Mouse (Mus musculus): ENCODE measurements around the gene Pfn1.

DNA sequence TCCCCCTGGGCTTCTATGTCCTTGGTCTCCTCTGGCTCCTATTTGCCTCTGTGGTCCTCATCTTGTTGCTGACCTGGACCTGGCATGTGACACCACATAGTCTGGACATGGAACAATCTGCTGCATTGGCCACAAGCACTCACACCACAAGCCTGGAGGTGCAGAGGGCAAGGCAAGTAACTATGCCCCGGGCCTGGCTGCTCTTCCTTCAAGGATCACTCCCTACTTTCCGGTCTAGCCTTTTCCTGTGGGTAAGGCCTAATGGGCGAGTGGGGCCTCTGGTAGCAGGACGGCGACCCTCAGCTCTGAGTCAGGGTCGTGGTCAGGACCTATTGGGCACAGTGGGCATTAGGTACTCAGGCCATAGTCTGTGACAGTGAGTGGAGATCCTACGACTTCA is 13.2 kb downstream of the Pfn1 start:
- TF ChIP-seq CTCF (IDR thresholded peaks at IDR 0.05; ENCODE audit: control insufficient read depth, insufficient read depth, insufficient replicate concordance, low read depth, low read length) (no peak), POLR2A (IDR thresholded peaks at IDR 0.05; ENCODE audit: control insufficient read depth, low read depth, low read length) (no peak)
